Mouse (Mus musculus) embryonic stem cell, embryonic (primary cell): ENCODE measurements around the gene Dhrs3.

Experiments used
- CTCF ChIA-PET, 4 experiments: fragments of 300-600 bp in 2 of 4; fragments of 350-600 bp in 2 of 4; sonication (Branson Sonifier 250); formaldehyde crosslinking; loops; one replicate each; lab custom pipeline; 2022; ENCODE audit warnings: inconsistent platforms in 2 of 4; lab: Charles Lee
- POLR2A ChIA-PET, 4 experiments: fragments of 300-600 bp in 2 of 4; fragments of 350-600 bp in 2 of 4; sonication (Branson Sonifier 250); formaldehyde crosslinking; loops; one replicate each; lab custom pipeline; 2022; ENCODE audit warnings: antibody characterized with exemption in 4 of 4, inconsistent platforms in 1 of 4; lab: Charles Lee

Gene Dhrs3

GRCm38 (mm10) chr4:144893561-144894486, 1.2 kb downstream of the Dhrs3 start:
- CTCF ChIA-PET, result interaction anchor here in 2 of 4 experiments (0.5 to 4.4 kb wide), 7 partner anchors 24 to 413 kb away, joined by 3 to 20 read pairs (median 4); no protein-coding TSS in a partner anchor
- POLR2A ChIA-PET, result interaction anchor here (0.6 to 1.9 kb wide), 25 partner anchors 9 to 412 kb away, joined by 3 to 12 read pairs (median 4); partner anchors contain the start of gene Tnfrsf1b (in 1 of the 4)

GRCm38 (mm10) chr4:144894487-144895210, 2.0 kb downstream of the Dhrs3 start:
- CTCF ChIA-PET, result interaction anchor here (0.5 to 4.4 kb wide), 12 partner anchors 14 to 1537 kb away, joined by 3 to 20 read pairs (median 4); no protein-coding TSS in a partner anchor
- POLR2A ChIA-PET, result interaction anchor here (0.5 to 1.9 kb wide), 28 partner anchors 8 to 411 kb away, joined by 3 to 12 read pairs (median 4); partner anchors contain the start of genes Tnfrsf1b (in 1 of the 4) and Vps13d (in 1 of the 4)

GRCm38 (mm10) chr4:144895211-144895590, 2.6 kb downstream of the Dhrs3 start:
- POLR2A ChIA-PET, result interaction anchor here in 3 of 4 experiments (0.5 to 1.9 kb wide), 17 partner anchors 9 to 411 kb away, joined by 3 to 12 read pairs (median 4); partner anchors contain the start of gene Vps13d (in 1 of the 3)
- CTCF ChIA-PET, result interaction anchor here (0.5 to 4.4 kb wide), 9 partner anchors 14 to 1538 kb away, joined by 3 to 20 read pairs (median 4); no protein-coding TSS in a partner anchor

GRCm38 (mm10) chr4:144896321-144896720, 3.7 kb downstream of the Dhrs3 start:
- ChIA-PET CTCF (interaction anchor here in 3 of 4 experiments (0.7 to 4.4 kb wide), 5 partner anchors 19 to 265 kb away, joined by 3 to 20 read pairs (median 4); no protein-coding TSS in a partner anchor), POLR2A (interaction anchor here in 2 of 4 experiments (0.6 to 3.0 kb wide), 8 partner anchors 18 to 1502 kb away, joined by 3 to 12 read pairs (median 3); partner anchors contain the start of gene Pramel1 (in 1 of the 2))

GRCm38 (mm10) chr4:144898036-144898649, 5.5 kb downstream of the Dhrs3 start:
- POLR2A ChIA-PET, result interaction anchor here in 3 of 4 experiments (0.6 to 3.0 kb wide), 8 partner anchors 13 to 349 kb away, joined by 3 to 12 read pairs (median 4); partner anchors contain the start of gene Tnfrsf1b (in 1 of the 3)
- CTCF ChIA-PET, result interaction anchor here in 1 of 4 experiments (0.9 to 4.4 kb wide), 2 partner anchors 19 to 20 kb away, joined by 4 to 20 read pairs; no protein-coding TSS in a partner anchor

- ChIA-PET CTCF (interaction anchor here in 1 of 4 experiments (0.6 to 3.4 kb wide), 3 partner anchors 8 to 133 kb away, joined by 3 to 11 read pairs (median 4); no protein-coding TSS in a partner anchor), POLR2A (interaction anchor here in 2 of 4 experiments (0.8 to 3.0 kb wide), 5 partner anchors 13 to 316 kb away, joined by 3 to 12 read pairs (median 4); no protein-coding TSS in a partner anchor)
Measured at GRCm38 (mm10) chr4:144898737-144899136, 6.1 kb downstream of the Dhrs3 start.

GRCm38 (mm10) chr4:144901561-144902111, 9.0 kb downstream of the Dhrs3 start:
- CTCF ChIA-PET, result interaction anchor here in 2 of 4 experiments (1.1 to 3.4 kb wide), 3 partner anchors 11 to 16 kb away, joined by 3 to 11 read pairs (median 7); no protein-coding TSS in a partner anchor
- POLR2A ChIA-PET, result interaction anchor here in 2 of 4 experiments (0.7 to 3.2 kb wide), 7 partner anchors 9 to 348 kb away, joined by 3 to 22 read pairs (median 4); partner anchors contain the start of gene Dhrs3 (in 2 of the 2)

- CTCF ChIA-PET, result no interaction called here
- POLR2A ChIA-PET, result interaction anchor here in 2 of 4 experiments (1.4 to 3.2 kb wide), 7 partner anchors 8 to 368 kb away, joined by 4 to 22 read pairs (median 5); partner anchors contain the start of gene Dhrs3 (in 2 of the 2)
Measured at GRCm38 (mm10) chr4:144903088-144903487, 10.5 kb downstream of the Dhrs3 start.

GRCm38 (mm10) chr4:144903932-144904331, 11.3 kb downstream of the Dhrs3 start:
- ChIA-PET POLR2A (interaction anchor here in 2 of 4 experiments (0.9 to 2.2 kb wide), 8 partner anchors 9 to 368 kb away, joined by 3 to 12 read pairs (median 5); partner anchors contain the start of gene Dhrs3 (in 2 of the 2)), CTCF (no interaction called here)

GRCm38 (mm10) chr4:144905128-144905527, 12.5 kb downstream of the Dhrs3 start:
- CTCF ChIA-PET, result interaction anchor here in 1 of 4 experiments (0.9 kb wide), 1 partner anchor 15 kb away, joined by 3 read pairs; no protein-coding TSS in a partner anchor
- POLR2A ChIA-PET, result interaction anchor here in 2 of 4 experiments (0.9 to 1.8 kb wide), 2 partner anchors 11 to 12 kb away, joined by 5 to 7 read pairs; no protein-coding TSS in a partner anchor

- ChIA-PET POLR2A (interaction anchor here in 3 of 4 experiments (0.6 to 1.8 kb wide), 4 partner anchors 12 to 467 kb away, joined by 3 to 7 read pairs (median 6); no protein-coding TSS in a partner anchor), CTCF (interaction anchor here in 2 of 4 experiments (0.7 to 1.4 kb wide), 3 partner anchors 9 to 16 kb away, joined by 3 to 4 read pairs (median 3); no protein-coding TSS in a partner anchor)
Measured at GRCm38 (mm10) chr4:144906001-144906889, 13.6 kb downstream of the Dhrs3 start.

GRCm38 (mm10) chr4:144906978-144907703, 14.5 kb downstream of the Dhrs3 start:
- ChIA-PET CTCF (interaction anchor here in 1 of 4 experiments (1.0 kb wide), 1 partner anchor 17 kb away, joined by 4 read pairs; no protein-coding TSS in a partner anchor), POLR2A (interaction anchor here in 2 of 4 experiments (0.5 to 1.8 kb wide), 4 partner anchors 10 to 48 kb away, joined by 3 to 7 read pairs (median 4); no protein-coding TSS in a partner anchor)

GRCm38 (mm10) chr4:144908825-144909224, 16.2 kb downstream of the Dhrs3 start:
- POLR2A ChIA-PET, result no interaction called here
- CTCF ChIA-PET, result interaction anchor here in 1 of 4 experiments (0.9 kb wide), 1 partner anchor 18 kb away, joined by 3 read pairs; no protein-coding TSS in a partner anchor

- POLR2A ChIA-PET, result no interaction called here
- CTCF ChIA-PET, result no interaction called here
Measured at GRCm38 (mm10) chr4:144910281-144910680, 17.7 kb downstream of the Dhrs3 start.
